Mouse (Mus musculus): Measurements from ENCODE around the gene Hnrnpc. TPM values are rescaled to one million over a fixed set of nuclear protein-coding genes. Genes with fewer than 3 reads are reported as not detected.
A peak's percentile ranks its signal among the peaks of the same experiment; 100 is the strongest.

Hnrnpc gene
- total RNA-seq (2012; rRNA removed) (274 and 325 TPM in 2 replicates), total RNA-seq (2014; rRNA removed) (370 and 375 TPM in 2 replicates), polyA plus RNA-seq (2012; ENCODE audit: insufficient read length, low read depth) (813 and 876 TPM in 2 replicates)

GRCm38 (mm10) chr14:52103856-52104676 lies at the start of gene Hnrnpc:
Hnrnpc (minus strand) TSS chr14:52104028.
- peak within 1 kb of the TSS; percentile 94 for H3K9ac ChIP-seq (ENCODE audit: insufficient read depth, low read depth)
- DNase-seq (ENCODE audit: extremely low read depth), result peak; percentile 100
- H3K9me3 ChIP-seq (replicated peaks; ENCODE audit: low read length), result no peaks in the 10 kb centered on the region
- H3K4me1 ChIP-seq (ENCODE audit: control insufficient read depth in 1 of 2, insufficient read depth in 2 of 2), result peaks cover 0 to 20% of the 10 kb centered on the region in 2 experiments; a peak in 2 of 4 replicates
- peak within 1 kb of the TSS; percentile 80 for H3K27ac ChIP-seq (ENCODE audit: insufficient read depth, low read depth)
- H3K36me3 ChIP-seq (replicated peaks in 1 of 2; ENCODE audit: control insufficient read depth in 1 of 2, insufficient read depth in 1 of 2, low read length in 1 of 2), result peaks cover 6 to 15% of the 10 kb centered on the region in 2 experiments
- H3K27me3 ChIP-seq (replicated peaks), result no peaks in the 10 kb centered on the region
- peak within 1 kb of the TSS; percentile 93 for H3K4me2 ChIP-seq (ENCODE audit: insufficient read depth, low read depth, poor library complexity, severe bottlenecking)
- H3K4me3 ChIP-seq (replicated peaks in 1 of 3; ENCODE audit: low read depth in 2 of 3, low read length in 2 of 3, poor library complexity in 1 of 3), result peak within 1 kb of the TSS; percentile 94 to 99 (median 97)
- in situ Hi-C loops (cut with MboI; ENCODE audit: low pct_ligation_motif_present, low pct_unique_long_range_greater_than_20kb, low sequenced_read_pairs), result no loop called here
- peaks cover 42% of the 10 kb centered on the region for H3K79me2 ChIP-seq (replicated peaks; ENCODE audit: control insufficient read depth, extremely low read depth, insufficient read depth, poor library complexity, severe bottlenecking)
- dilution Hi-C loops (cut with MboI; ENCODE audit: extremely low pct_ligation_motif_present, extremely low pct_unique_long_range_greater_than_20kb, low sequenced_read_pairs), result no loop called here
- no peak for TF ChIP-seq UBTF (IDR thresholded peaks at IDR 0.05; ENCODE audit: low read depth, low read length)
- no peak for TF ChIP-seq E2F4 (IDR thresholded peaks at IDR 0.05; ENCODE audit: insufficient replicate concordance, low read depth, low read length)
- no peak; the same call in 1 of the 2 replicates for TF ChIP-seq IRF4 (IDR thresholded peaks at IDR 0.05; ENCODE audit: low read depth, low read length)
- peak; percentile 81 for TF ChIP-seq KAT2A (IDR thresholded peaks at IDR 0.05; ENCODE audit: insufficient replicate concordance, low read length)
- peak; percentile 16; the same call in 1 of the 2 replicates for TF ChIP-seq JUND (conservative IDR thresholded peaks at IDR 0.05; ENCODE audit: low read depth, low read length)
- peak; percentile 40; the same call in 1 of the 2 replicates for TF ChIP-seq MEF2A (IDR thresholded peaks at IDR 0.05; ENCODE audit: borderline replicate concordance, low read depth, low read length)
- no peak for TF ChIP-seq SMC3 (IDR thresholded peaks at IDR 0.05; ENCODE audit: low read depth, low read length)
- TF ChIP-seq NELFE (IDR thresholded peaks at IDR 0.05; ENCODE audit: low read depth, low read length), result peak; percentile 95
- 0 out of 2 replicates have a peak, but pooled peaks have one; percentile 7 for TF ChIP-seq ETS1 (conservative IDR thresholded peaks at IDR 0.05; ENCODE audit: low read depth, low read length)
- TF ChIP-seq RCOR1 (conservative IDR thresholded peaks at IDR 0.05; ENCODE audit: low read depth, low read length), result no peak
- TF ChIP-seq ZKSCAN1 (IDR thresholded peaks at IDR 0.05; ENCODE audit: borderline replicate concordance, low read depth, low read length), result no peak
- TF ChIP-seq MYC (IDR thresholded peaks at IDR 0.05; ENCODE audit: low read depth, low read length), result peak; percentile 80
- no peak for TF ChIP-seq CTCF (conservative IDR thresholded peaks at IDR 0.05 in 1 of 2, IDR thresholded peaks at IDR 0.05 in 1 of 2; ENCODE audit: low read depth in 2 of 2, low read length in 2 of 2)
- TF ChIP-seq POLR2A (IDR thresholded peaks at IDR 0.05; ENCODE audit: low read depth, low read length), result peak; percentile 87
- TF ChIP-seq ZC3H11A (IDR thresholded peaks at IDR 0.05; ENCODE audit: low read depth, low read length), result no peak
- TF ChIP-seq NRF1 (IDR thresholded peaks at IDR 0.05; ENCODE audit: low read depth, low read length), result peak; percentile 77
- TF ChIP-seq MAZ (IDR thresholded peaks at IDR 0.05; ENCODE audit: low read depth, low read length), result no peak
- TF ChIP-seq ELF1 (IDR thresholded peaks at IDR 0.05; ENCODE audit: low read depth, low read length), result peak; percentile 90
- TF ChIP-seq POLR2AphosphoS2 (IDR thresholded peaks at IDR 0.05; ENCODE audit: low read depth, low read length), result peak; percentile 93
- no peak for TF ChIP-seq USF2 (conservative IDR thresholded peaks at IDR 0.05; ENCODE audit: low read depth, low read length)
- no peak for TF ChIP-seq GABPA (IDR thresholded peaks at IDR 0.05; ENCODE audit: insufficient replicate concordance, low read depth, low read length)
- 0 out of 2 replicates have a peak, but pooled peaks have one; percentile 62 for TF ChIP-seq SIN3A (IDR thresholded peaks at IDR 0.05; ENCODE audit: low read length)
- no peak for TF ChIP-seq CHD1 (IDR thresholded peaks at IDR 0.05; ENCODE audit: low read depth, low read length)
- TF ChIP-seq RAD21 (IDR thresholded peaks at IDR 0.05; ENCODE audit: low read depth, low read length), result no peak
- no peak for TF ChIP-seq EP300 (IDR thresholded peaks at IDR 0.05; ENCODE audit: low read length)
- TF ChIP-seq MAFK (IDR thresholded peaks at IDR 0.05; ENCODE audit: insufficient replicate concordance, low read length), result no peak
- TF ChIP-seq MAX (IDR thresholded peaks at IDR 0.05; ENCODE audit: low read length), result peak; percentile 75
- peak; percentile 78 for TF ChIP-seq HCFC1 (IDR thresholded peaks at IDR 0.05; ENCODE audit: low read depth, low read length)
- TF ChIP-seq MXI1 (IDR thresholded peaks at IDR 0.05; ENCODE audit: low read depth, low read length), result peak; percentile 32; the same call in 1 of the 2 replicates
- no peak for TF ChIP-seq USF1 (IDR thresholded peaks at IDR 0.05; ENCODE audit: low read depth, low read length)
- peak; percentile 89 for TF ChIP-seq TBP (conservative IDR thresholded peaks at IDR 0.05; ENCODE audit: low read depth, low read length)
- peak; percentile 88 for TF ChIP-seq TCF12 (IDR thresholded peaks at IDR 0.05; ENCODE audit: low read depth, low read length)
- no peak for TF ChIP-seq JUN (IDR thresholded peaks at IDR 0.05; ENCODE audit: insufficient read depth, low read depth, low read length)
- TF ChIP-seq ZNF384 (IDR thresholded peaks at IDR 0.05; ENCODE audit: low read depth, low read length), result no peak
- peak; percentile 98 for TF ChIP-seq CHD2 (IDR thresholded peaks at IDR 0.05; ENCODE audit: low read length)
- peak; percentile 83 for TF ChIP-seq ZMIZ1 (IDR thresholded peaks at IDR 0.05; ENCODE audit: low read depth, low read length)
- TF ChIP-seq PAX5 (IDR thresholded peaks at IDR 0.05; ENCODE audit: low read length), result no peak
- TF ChIP-seq BHLHE40 (IDR thresholded peaks at IDR 0.05; ENCODE audit: low read depth, low read length), result no peak

Measured in CH12.LX (cell line).